Mouse (Mus musculus): ENCODE results near the gene Mdn1. TPM values are rescaled to one million over a fixed set of nuclear protein-coding genes. Genes with fewer than 3 reads are reported as not detected.

Mdn1 gene
- total RNA-seq (2015; ENCODE audit: low replicate concordance) (12.5 and 13.0 TPM in 2 replicates), total RNA-seq (2017; ENCODE audit: low replicate concordance) (4.5 and 10.2 TPM in 2 replicates)

GRCm38 (mm10) chr4:32656918-32657662 lies at the start of gene Mdn1:
Gene Mdn1, plus strand, starts transcription at chr4:32657119.
- peak; percentile 98 for ATAC-seq (replicated peaks; ENCODE audit: low FRiP score, poor library complexity, severe bottlenecking)

GRCm38 (mm10) chr4:32615034-32615881 lies 41.7 kb upstream of the Mdn1 start, which contains the start of gene Casp8ap2:
Gene Casp8ap2, plus strand, starts transcription at chr4:32615451.
- ATAC-seq (replicated peaks; ENCODE audit: low FRiP score, poor library complexity, severe bottlenecking) = peak; percentile 99

GRCm38 (mm10) chr4:32621637-32622036 lies 35.3 kb upstream of the Mdn1 start:
- ATAC-seq (replicated peaks; ENCODE audit: low FRiP score, poor library complexity, severe bottlenecking) = no peak

GRCm38 (mm10) chr4:32651669-32652068 lies 5.2 kb upstream of the Mdn1 start:
- ATAC-seq (replicated peaks; ENCODE audit: low FRiP score, poor library complexity, severe bottlenecking) = peak; percentile 60

GRCm38 (mm10) chr4:32656146-32656904 lies 594 bp upstream of the Mdn1 start:
- ATAC-seq (replicated peaks; ENCODE audit: low FRiP score, poor library complexity, severe bottlenecking) = 0 out of 2 replicates have a peak, but pooled peaks have one; percentile 12

GRCm38 (mm10) chr4:32665843-32666242 lies 8.9 kb downstream of the Mdn1 start:
- no peak for ATAC-seq (replicated peaks; ENCODE audit: low FRiP score, poor library complexity, severe bottlenecking)

- ATAC-seq (replicated peaks; ENCODE audit: low FRiP score, poor library complexity, severe bottlenecking) = no peak
Observed at GRCm38 (mm10) chr4:32668291-32668690, 11.4 kb downstream of the Mdn1 start.

- no peak for ATAC-seq (replicated peaks; ENCODE audit: low FRiP score, poor library complexity, severe bottlenecking)
Observed at GRCm38 (mm10) chr4:32669825-32670224, 12.9 kb downstream of the Mdn1 start.

- ATAC-seq (replicated peaks; ENCODE audit: low FRiP score, poor library complexity, severe bottlenecking) = no peak
Observed at GRCm38 (mm10) chr4:32674025-32674424, 17.1 kb downstream of the Mdn1 start.

- no peak for ATAC-seq (replicated peaks; ENCODE audit: low FRiP score, poor library complexity, severe bottlenecking)
Observed at GRCm38 (mm10) chr4:32677471-32677870, 20.6 kb downstream of the Mdn1 start.

- ATAC-seq (replicated peaks; ENCODE audit: low FRiP score, poor library complexity, severe bottlenecking) = no peak
Observed at GRCm38 (mm10) chr4:32680843-32681242, 23.9 kb downstream of the Mdn1 start.

- no peak for ATAC-seq (replicated peaks; ENCODE audit: low FRiP score, poor library complexity, severe bottlenecking)
Observed at GRCm38 (mm10) chr4:32682471-32682870, 25.6 kb downstream of the Mdn1 start.

GRCm38 (mm10) chr4:32683061-32683582 lies 26.2 kb downstream of the Mdn1 start:
- ATAC-seq (replicated peaks; ENCODE audit: low FRiP score, poor library complexity, severe bottlenecking) = no peak

- no peak for ATAC-seq (replicated peaks; ENCODE audit: low FRiP score, poor library complexity, severe bottlenecking)
Observed at GRCm38 (mm10) chr4:32717733-32718132, 60.8 kb downstream of the Mdn1 start.

- no peak for ATAC-seq (replicated peaks; ENCODE audit: low FRiP score, poor library complexity, severe bottlenecking)
Observed at GRCm38 (mm10) chr4:32745394-32745793, 88.5 kb downstream of the Mdn1 start.

- ATAC-seq (replicated peaks; ENCODE audit: low FRiP score, poor library complexity, severe bottlenecking) = no peak
Observed at GRCm38 (mm10) chr4:32748396-32748795, 91.5 kb downstream of the Mdn1 start.

- ATAC-seq (replicated peaks; ENCODE audit: low FRiP score, poor library complexity, severe bottlenecking) = no peak
Observed at GRCm38 (mm10) chr4:32750711-32751110, 93.8 kb downstream of the Mdn1 start.

GRCm38 (mm10) chr4:32757430-32757829 lies 100.5 kb downstream of the Mdn1 start:
- no peak for ATAC-seq (replicated peaks; ENCODE audit: low FRiP score, poor library complexity, severe bottlenecking)

- no peak for ATAC-seq (replicated peaks; ENCODE audit: low FRiP score, poor library complexity, severe bottlenecking)
Observed at GRCm38 (mm10) chr4:32767471-32767870, 110.6 kb downstream of the Mdn1 start.

- ATAC-seq (replicated peaks; ENCODE audit: low FRiP score, poor library complexity, severe bottlenecking) = no peak
Observed at GRCm38 (mm10) chr4:32768046-32768445, 111.1 kb downstream of the Mdn1 start.
